Mouse (Mus musculus): Measurements from ENCODE around the gene Sytl5.
A peak's percentile ranks its signal among the peaks of the same experiment; 100 is the strongest.

The Sytl5 gene

DNA sequence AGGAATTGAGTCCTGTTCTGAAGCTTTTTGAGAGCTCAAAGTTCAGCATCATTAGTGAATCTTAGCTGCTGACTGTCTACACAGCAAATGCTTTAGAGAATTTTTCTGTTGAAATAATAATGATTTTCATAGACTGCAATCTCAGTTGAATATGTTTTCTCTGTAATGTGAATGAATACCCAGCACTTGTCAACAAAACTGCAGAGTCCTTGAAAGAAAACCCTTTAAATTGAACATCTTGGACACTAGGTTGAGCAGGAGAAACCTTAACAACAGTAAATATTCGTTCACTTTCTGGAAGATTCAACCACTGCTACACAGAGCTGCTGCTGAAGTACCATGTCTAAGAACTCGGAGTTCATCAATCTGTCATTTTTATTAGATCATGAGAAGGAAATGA is at the start of gene Sytl5:
Gene Sytl5, plus strand, starts transcription at position 301 of the 400 bp plus-strand sequence.
- Histone ChIP-seq H3K9me3 (ENCODE audit: low read length) (no peaks in the 10 kb centered on the region), H3K4me3 (replicated peaks; ENCODE audit: low read length) (no peak within 1 kb of the TSS), H3K36me3 (ENCODE audit: insufficient read depth, low read length) (no peaks in the 10 kb centered on the region), H3K27me3 (ENCODE audit: insufficient read depth, low read length) (no peaks in the 10 kb centered on the region), H3K4me1 (replicated peaks; ENCODE audit: low read depth, low read length) (no peaks in the 10 kb centered on the region)
- TF ChIP-seq NANOG (IDR thresholded peaks at IDR 0.05; ENCODE audit: borderline replicate concordance, low read length) (no peak), CTCF (conservative IDR thresholded peaks at IDR 0.05; ENCODE audit: low read length) (no peak), POU5F1 (IDR thresholded peaks at IDR 0.05; ENCODE audit: borderline replicate concordance, low read length) (no peak)

GRCm38 (mm10) chrX:9846628-9847027 is 38.8 kb upstream of the Sytl5 start, which contains the start of gene Hypm:
Hypm (plus strand) TSS chrX:9846928.
- no peaks in the 10 kb centered on the region for H3K9me3 ChIP-seq (ENCODE audit: low read length)
- TF ChIP-seq NANOG (IDR thresholded peaks at IDR 0.05; ENCODE audit: borderline replicate concordance, low read length): no peak
- no peak for TF ChIP-seq POU5F1 (IDR thresholded peaks at IDR 0.05; ENCODE audit: borderline replicate concordance, low read length)
- TF ChIP-seq CTCF (conservative IDR thresholded peaks at IDR 0.05; ENCODE audit: low read length): no peak
- H3K36me3 ChIP-seq (ENCODE audit: insufficient read depth, low read length): no peaks in the 10 kb centered on the region
- H3K27me3 ChIP-seq (ENCODE audit: insufficient read depth, low read length): no peaks in the 10 kb centered on the region
- H3K4me3 ChIP-seq (replicated peaks; ENCODE audit: low read length): no peak within 1 kb of the TSS
- no peaks in the 10 kb centered on the region for H3K4me1 ChIP-seq (replicated peaks; ENCODE audit: low read depth, low read length)

DNA sequence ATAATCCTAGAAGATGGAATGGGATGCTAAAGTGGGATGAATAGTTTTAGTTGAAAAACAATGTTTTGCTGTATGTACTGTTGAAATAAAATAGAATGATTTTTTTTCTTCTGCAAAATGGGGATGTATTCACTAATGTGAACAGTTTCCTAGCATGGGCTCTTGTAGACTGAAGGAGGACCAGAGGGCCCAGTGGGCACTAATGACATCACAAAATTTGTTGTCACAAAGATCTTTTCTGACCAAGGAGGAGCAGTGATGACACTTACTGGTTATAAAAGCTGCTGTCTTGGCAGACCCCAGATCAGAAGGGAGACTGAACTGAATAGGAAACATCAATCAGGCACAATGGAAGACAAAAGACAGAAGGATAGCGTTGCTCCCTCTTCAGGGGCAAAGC is 36.0 kb upstream of the Sytl5 start, which contains the start of gene H2al3:
Gene H2al3, plus strand, starts transcription at position 301 of the 400 bp plus-strand sequence.
- no peak within 1 kb of the TSS for H3K4me3 ChIP-seq (replicated peaks; ENCODE audit: low read length)
- H3K27me3 ChIP-seq (ENCODE audit: insufficient read depth, low read length): no peaks in the 10 kb centered on the region
- H3K9me3 ChIP-seq (ENCODE audit: low read length): no peaks in the 10 kb centered on the region
- H3K36me3 ChIP-seq (ENCODE audit: insufficient read depth, low read length): no peaks in the 10 kb centered on the region
- no peaks in the 10 kb centered on the region for H3K4me1 ChIP-seq (replicated peaks; ENCODE audit: low read depth, low read length)
- TF ChIP-seq NANOG (IDR thresholded peaks at IDR 0.05; ENCODE audit: borderline replicate concordance, low read length): no peak
- no peak for TF ChIP-seq CTCF (conservative IDR thresholded peaks at IDR 0.05; ENCODE audit: low read length)
- no peak for TF ChIP-seq POU5F1 (IDR thresholded peaks at IDR 0.05; ENCODE audit: borderline replicate concordance, low read length)

DNA sequence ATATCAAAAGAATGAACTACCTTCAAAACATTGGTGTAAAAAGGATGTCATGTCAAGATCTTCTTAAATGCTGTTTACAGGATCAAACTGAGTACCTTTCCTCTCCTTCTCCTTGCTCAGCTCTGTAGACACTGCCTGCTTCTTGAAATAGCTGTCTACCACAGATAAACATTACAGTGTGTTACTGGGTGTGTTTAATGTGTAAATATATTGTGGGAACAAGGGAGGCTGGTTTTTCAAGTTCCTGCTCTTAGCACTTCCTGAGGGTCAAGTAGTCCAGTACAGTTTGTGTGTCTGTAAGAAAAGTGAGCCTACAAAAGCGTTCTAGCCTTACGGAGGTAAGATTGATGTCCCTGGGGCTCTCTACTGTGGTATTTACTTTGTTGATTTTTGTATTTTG is 23.6 kb upstream of the Sytl5 start:
- Histone ChIP-seq H3K4me3 (replicated peaks; ENCODE audit: low read length) (no peak overlapping the region), H3K4me1 (replicated peaks; ENCODE audit: low read depth, low read length) (no peaks in the 10 kb centered on the region), H3K27me3 (ENCODE audit: insufficient read depth, low read length) (no peaks in the 10 kb centered on the region), H3K36me3 (ENCODE audit: insufficient read depth, low read length) (no peaks in the 10 kb centered on the region), H3K9me3 (ENCODE audit: low read length) (no peaks in the 10 kb centered on the region)
- TF ChIP-seq CTCF (conservative IDR thresholded peaks at IDR 0.05; ENCODE audit: low read length): no peak
- TF ChIP-seq POU5F1 (IDR thresholded peaks at IDR 0.05; ENCODE audit: borderline replicate concordance, low read length): no peak
- TF ChIP-seq NANOG (IDR thresholded peaks at IDR 0.05; ENCODE audit: borderline replicate concordance, low read length): no peak

DNA sequence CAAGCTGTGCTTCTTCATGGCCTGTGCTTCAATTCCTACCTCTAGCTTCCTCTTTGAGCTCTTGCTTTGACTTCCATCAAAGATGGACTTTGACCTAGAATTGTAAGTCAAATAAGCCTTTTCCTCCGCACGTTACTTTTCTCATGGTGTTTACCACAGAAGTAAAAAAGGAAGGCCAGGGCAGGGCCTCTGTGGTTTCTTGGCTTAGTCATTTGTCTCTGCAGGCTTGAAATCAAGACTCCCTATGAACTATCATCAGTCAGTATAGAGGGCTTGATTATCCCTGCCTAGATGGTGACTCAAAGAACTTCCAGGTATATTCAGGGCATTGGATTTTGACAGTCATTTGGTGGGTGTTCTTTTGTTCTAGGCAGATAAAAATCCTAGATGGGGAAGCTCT is 9.9 kb upstream of the Sytl5 start:
- Histone ChIP-seq H3K4me3 (replicated peaks; ENCODE audit: low read length) (no peak overlapping the region), H3K27me3 (ENCODE audit: insufficient read depth, low read length) (no peaks in the 10 kb centered on the region), H3K9me3 (ENCODE audit: low read length) (no peaks in the 10 kb centered on the region), H3K4me1 (replicated peaks; ENCODE audit: low read depth, low read length) (no peaks in the 10 kb centered on the region), H3K36me3 (ENCODE audit: insufficient read depth, low read length) (no peaks in the 10 kb centered on the region)
- TF ChIP-seq POU5F1 (IDR thresholded peaks at IDR 0.05; ENCODE audit: borderline replicate concordance, low read length) (no peak), NANOG (IDR thresholded peaks at IDR 0.05; ENCODE audit: borderline replicate concordance, low read length) (no peak), CTCF (conservative IDR thresholded peaks at IDR 0.05; ENCODE audit: low read length) (no peak)

- Histone ChIP-seq H3K4me1 (replicated peaks; ENCODE audit: low read depth, low read length) (no peaks in the 10 kb centered on the region), H3K9me3 (ENCODE audit: low read length) (no peaks in the 10 kb centered on the region), H3K36me3 (ENCODE audit: insufficient read depth, low read length) (no peaks in the 10 kb centered on the region), H3K4me3 (replicated peaks; ENCODE audit: low read length) (no peak overlapping the region), H3K27me3 (ENCODE audit: insufficient read depth, low read length) (no peaks in the 10 kb centered on the region)
- TF ChIP-seq POU5F1 (IDR thresholded peaks at IDR 0.05; ENCODE audit: borderline replicate concordance, low read length): no peak
These were observed 24.1 kb downstream of the Sytl5 start for GRCm38 (mm10) chrX:9909572-9909971.

DNA sequence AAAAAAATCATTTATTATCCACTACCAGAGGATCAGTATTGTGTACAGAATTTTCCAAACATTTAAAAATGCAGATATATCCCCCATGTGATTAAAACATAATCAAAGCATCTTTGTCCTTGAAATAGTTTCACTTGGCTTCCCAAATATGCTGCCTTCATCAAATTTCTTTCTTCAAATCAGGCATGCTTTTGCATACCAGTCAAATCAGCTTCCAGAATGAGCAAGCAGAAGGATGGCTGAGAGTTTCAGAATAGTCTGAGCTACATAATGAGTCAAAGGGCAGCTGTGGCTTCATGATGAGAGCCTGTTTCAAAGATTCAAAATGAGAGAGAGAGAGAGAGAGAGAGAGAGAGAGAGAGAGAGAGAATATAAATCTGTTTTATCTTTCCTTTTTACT is 48.4 kb downstream of the Sytl5 start:
- Histone ChIP-seq H3K27me3 (ENCODE audit: insufficient read depth, low read length) (no peaks in the 10 kb centered on the region), H3K4me3 (replicated peaks; ENCODE audit: low read length) (no peak overlapping the region), H3K4me1 (replicated peaks; ENCODE audit: low read depth, low read length) (no peaks in the 10 kb centered on the region), H3K9me3 (ENCODE audit: low read length) (no peaks in the 10 kb centered on the region), H3K36me3 (ENCODE audit: insufficient read depth, low read length) (no peaks in the 10 kb centered on the region)
- TF ChIP-seq NANOG (IDR thresholded peaks at IDR 0.05; ENCODE audit: borderline replicate concordance, low read length): no peak
- no peak for TF ChIP-seq CTCF (conservative IDR thresholded peaks at IDR 0.05; ENCODE audit: low read length)
- no peak for TF ChIP-seq POU5F1 (IDR thresholded peaks at IDR 0.05; ENCODE audit: borderline replicate concordance, low read length)

GRCm38 (mm10) chrX:9984094-9984669 is 98.8 kb downstream of the Sytl5 start:
- Histone ChIP-seq H3K4me3 (replicated peaks; ENCODE audit: low read length) (no peak overlapping the region), H3K9me3 (ENCODE audit: low read length) (peaks cover 11% of the 10 kb centered on the region; the same call in 1 of the 2 replicates), H3K27me3 (ENCODE audit: insufficient read depth, low read length) (no peaks in the 10 kb centered on the region), H3K36me3 (ENCODE audit: insufficient read depth, low read length) (no peaks in the 10 kb centered on the region), H3K4me1 (replicated peaks; ENCODE audit: low read depth, low read length) (no peaks in the 10 kb centered on the region)
- TF ChIP-seq POU5F1 (IDR thresholded peaks at IDR 0.05; ENCODE audit: borderline replicate concordance, low read length): no peak
- peak; percentile 24; the same call in 1 of the 2 replicates for TF ChIP-seq NANOG (IDR thresholded peaks at IDR 0.05; ENCODE audit: borderline replicate concordance, low read length)
- TF ChIP-seq CTCF (conservative IDR thresholded peaks at IDR 0.05; ENCODE audit: low read length): no peak

DNA sequence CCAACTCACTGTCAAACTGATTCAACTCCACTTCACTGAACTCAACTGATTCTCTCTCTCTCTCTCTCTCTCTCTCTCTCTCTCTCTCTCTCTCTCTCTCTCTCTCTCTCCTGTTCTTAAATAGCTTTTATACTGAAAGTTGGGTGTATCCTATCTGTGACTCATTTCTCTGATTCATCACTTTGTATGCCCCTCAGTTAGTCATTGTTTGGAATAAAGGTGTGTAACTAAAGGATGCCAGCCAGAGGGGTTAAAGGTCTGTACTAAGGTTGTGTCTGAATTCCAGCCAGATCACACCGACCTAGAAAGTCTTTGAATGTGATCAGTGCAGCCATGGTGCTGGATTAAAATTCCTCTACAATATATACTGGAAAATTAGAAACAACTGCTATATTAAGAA is 115.3 kb downstream of the Sytl5 start:
- no peaks in the 10 kb centered on the region for H3K4me1 ChIP-seq (replicated peaks; ENCODE audit: low read depth, low read length)
- H3K27me3 ChIP-seq (ENCODE audit: insufficient read depth, low read length): no peaks in the 10 kb centered on the region
- H3K9me3 ChIP-seq (ENCODE audit: low read length): no peaks in the 10 kb centered on the region
- H3K4me3 ChIP-seq (replicated peaks; ENCODE audit: low read length): no peak overlapping the region
- no peak for TF ChIP-seq POU5F1 (IDR thresholded peaks at IDR 0.05; ENCODE audit: borderline replicate concordance, low read length)
- TF ChIP-seq CTCF (conservative IDR thresholded peaks at IDR 0.05; ENCODE audit: low read length): no peak
- no peak for TF ChIP-seq NANOG (IDR thresholded peaks at IDR 0.05; ENCODE audit: borderline replicate concordance, low read length)
- H3K36me3 ChIP-seq (ENCODE audit: insufficient read depth, low read length): no peaks in the 10 kb centered on the region

Data from E14TG2a.4 (cell line).